Mouse (Mus musculus): ENCODE measurements around the gene Hoxd8. TPM values are rescaled to one million over a fixed set of nuclear protein-coding genes. Genes with fewer than 3 reads are reported as not detected.

Hoxd8 gene
- polyA plus RNA-seq, 1 experiment = 1.1 TPM

DNA sequence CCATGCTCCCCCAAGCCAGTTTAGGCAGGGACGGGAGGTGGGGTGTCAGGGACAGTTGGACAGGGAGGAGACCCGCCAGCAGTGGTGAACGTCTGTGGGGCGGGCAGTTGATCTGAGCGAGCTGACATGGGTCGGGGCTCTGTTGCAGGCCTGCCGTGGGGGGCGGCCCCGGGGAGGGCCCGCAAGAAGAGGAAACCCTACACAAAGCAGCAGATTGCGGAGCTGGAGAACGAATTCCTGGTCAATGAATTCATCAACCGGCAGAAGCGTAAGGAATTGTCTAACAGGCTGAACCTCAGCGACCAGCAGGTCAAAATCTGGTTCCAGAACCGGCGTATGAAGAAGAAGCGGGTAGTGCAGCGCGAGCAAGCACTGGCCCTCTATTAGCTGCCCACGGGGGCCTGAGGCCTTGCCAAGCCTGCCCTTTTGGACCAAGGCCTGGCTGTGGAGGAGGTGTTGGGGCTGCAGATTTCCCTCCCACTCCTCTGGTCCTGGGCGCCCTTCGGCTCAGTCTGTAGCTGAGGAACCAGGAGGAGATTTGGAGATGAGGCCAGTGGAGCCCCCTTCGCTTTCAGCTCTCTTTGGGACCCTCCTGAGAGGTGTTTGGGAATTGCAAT, 28.6 kb upstream of the Hoxd8 start:
- no peak for TF ChIP-seq POLR2A (IDR thresholded peaks at IDR 0.05; ENCODE audit: control insufficient read depth, extremely low read depth, insufficient read depth, low read length, poor library complexity)
- DNase-seq = no peak
- H3K4me3 ChIP-seq (ENCODE audit: control insufficient read depth, insufficient read depth, low read length) = no peak overlapping the region
- peaks cover 40% of the 10 kb centered on the region for H3K27me3 ChIP-seq (ENCODE audit: control insufficient read depth, insufficient read depth, low read length)
- H3K4me1 ChIP-seq (replicated peaks; ENCODE audit: control insufficient read depth, insufficient read depth, low read length) = no peaks in the 10 kb centered on the region
- 19% methylated on average over 24 of the region's 24 CpGs for WGBS
- no peak overlapping the region for H3K27ac ChIP-seq (ENCODE audit: control insufficient read depth, insufficient read depth, low read length)
- no peaks in the 10 kb centered on the region for H3K36me3 ChIP-seq (ENCODE audit: control insufficient read depth, insufficient read depth, low read length)

GRCm38 (mm10) chr2:74676376-74677052, 27.9 kb upstream of the Hoxd8 start:
- Histone ChIP-seq H3K27me3 (ENCODE audit: control insufficient read depth, insufficient read depth, low read length) (peaks cover 40% of the 10 kb centered on the region), H3K36me3 (ENCODE audit: control insufficient read depth, insufficient read depth, low read length) (no peaks in the 10 kb centered on the region), H3K4me1 (replicated peaks; ENCODE audit: control insufficient read depth, insufficient read depth, low read length) (no peaks in the 10 kb centered on the region), H3K4me3 (ENCODE audit: control insufficient read depth, insufficient read depth, low read length) (no peak overlapping the region), H3K27ac (ENCODE audit: control insufficient read depth, insufficient read depth, low read length) (no peak overlapping the region)
- WGBS = 13% methylated on average over 9 of the region's 9 CpGs
- DNase-seq = no peak
- TF ChIP-seq CTCF (IDR thresholded peaks at IDR 0.05; ENCODE audit: borderline replicate concordance, control insufficient read depth, extremely low read depth, insufficient read depth, low read length, poor library complexity) = no peak
- TF ChIP-seq POLR2A (IDR thresholded peaks at IDR 0.05; ENCODE audit: control insufficient read depth, extremely low read depth, insufficient read depth, low read length, poor library complexity) = no peak

GRCm38 (mm10) chr2:74677106-74677505, 27.3 kb upstream of the Hoxd8 start:
- no peak for DNase-seq
- H3K27ac ChIP-seq (ENCODE audit: control insufficient read depth, insufficient read depth, low read length) = no peak overlapping the region
- H3K27me3 ChIP-seq (ENCODE audit: control insufficient read depth, insufficient read depth, low read length) = peaks cover 43% of the 10 kb centered on the region
- no peaks in the 10 kb centered on the region for H3K36me3 ChIP-seq (ENCODE audit: control insufficient read depth, insufficient read depth, low read length)
- no peaks in the 10 kb centered on the region for H3K4me1 ChIP-seq (replicated peaks; ENCODE audit: control insufficient read depth, insufficient read depth, low read length)
- no peak overlapping the region for H3K4me3 ChIP-seq (ENCODE audit: control insufficient read depth, insufficient read depth, low read length)
- WGBS = 55% methylated on average over 2 of the region's 2 CpGs
- TF ChIP-seq POLR2A (IDR thresholded peaks at IDR 0.05; ENCODE audit: control insufficient read depth, extremely low read depth, insufficient read depth, low read length, poor library complexity) (no peak), CTCF (IDR thresholded peaks at IDR 0.05; ENCODE audit: borderline replicate concordance, control insufficient read depth, extremely low read depth, insufficient read depth, low read length, poor library complexity) (no peak)

- no peak for DNase-seq
- Histone ChIP-seq H3K4me1 (replicated peaks; ENCODE audit: control insufficient read depth, insufficient read depth, low read length) (no peaks in the 10 kb centered on the region), H3K4me3 (ENCODE audit: control insufficient read depth, insufficient read depth, low read length) (no peak within 1 kb of the TSS), H3K27me3 (ENCODE audit: control insufficient read depth, insufficient read depth, low read length) (peaks cover 40% of the 10 kb centered on the region), H3K27ac (ENCODE audit: control insufficient read depth, insufficient read depth, low read length) (no peak within 1 kb of the TSS), H3K36me3 (ENCODE audit: control insufficient read depth, insufficient read depth, low read length) (no peaks in the 10 kb centered on the region)
- 7% methylated on average over 15 of the region's 15 CpGs for WGBS
- TF ChIP-seq CTCF (IDR thresholded peaks at IDR 0.05; ENCODE audit: borderline replicate concordance, control insufficient read depth, extremely low read depth, insufficient read depth, low read length, poor library complexity) (no peak), POLR2A (IDR thresholded peaks at IDR 0.05; ENCODE audit: control insufficient read depth, extremely low read depth, insufficient read depth, low read length, poor library complexity) (no peak)
Measured at GRCm38 (mm10) chr2:74678891-74679595, 25.4 kb upstream of the Hoxd8 start, which contains the start of gene Hoxd11. Gene Hoxd11 (plus strand): TSS chr2:74679557.

DNA sequence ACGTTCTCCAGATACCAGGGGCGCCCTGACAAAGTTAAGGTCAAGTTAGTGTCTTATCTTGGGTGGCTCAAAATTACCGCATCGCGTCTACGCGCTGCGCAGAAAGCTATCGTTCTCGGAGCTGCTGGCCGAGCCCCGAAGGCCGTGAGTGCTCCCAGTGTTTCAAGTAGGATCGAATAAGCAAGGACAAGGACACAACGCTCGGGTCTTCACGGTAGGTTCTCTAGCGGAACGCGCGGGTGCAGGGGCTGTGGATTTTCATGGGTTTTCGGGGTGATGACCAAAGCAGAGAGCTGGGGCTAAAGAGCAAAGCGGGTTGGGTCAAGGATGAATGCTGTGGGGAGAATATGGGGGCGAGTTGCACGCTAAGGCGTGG, 24.8 kb upstream of the Hoxd8 start:
- peaks cover 35% of the 10 kb centered on the region for H3K27me3 ChIP-seq (ENCODE audit: control insufficient read depth, insufficient read depth, low read length)
- WGBS = 6% methylated on average over 26 of the region's 26 CpGs
- no peak overlapping the region for H3K27ac ChIP-seq (ENCODE audit: control insufficient read depth, insufficient read depth, low read length)
- H3K4me3 ChIP-seq (ENCODE audit: control insufficient read depth, insufficient read depth, low read length) = no peak overlapping the region
- no peaks in the 10 kb centered on the region for H3K4me1 ChIP-seq (replicated peaks; ENCODE audit: control insufficient read depth, insufficient read depth, low read length)
- no peak for DNase-seq
- no peak for TF ChIP-seq POLR2A (IDR thresholded peaks at IDR 0.05; ENCODE audit: control insufficient read depth, extremely low read depth, insufficient read depth, low read length, poor library complexity)
- TF ChIP-seq CTCF (IDR thresholded peaks at IDR 0.05; ENCODE audit: borderline replicate concordance, control insufficient read depth, extremely low read depth, insufficient read depth, low read length, poor library complexity) = no peak
- no peaks in the 10 kb centered on the region for H3K36me3 ChIP-seq (ENCODE audit: control insufficient read depth, insufficient read depth, low read length)

DNA sequence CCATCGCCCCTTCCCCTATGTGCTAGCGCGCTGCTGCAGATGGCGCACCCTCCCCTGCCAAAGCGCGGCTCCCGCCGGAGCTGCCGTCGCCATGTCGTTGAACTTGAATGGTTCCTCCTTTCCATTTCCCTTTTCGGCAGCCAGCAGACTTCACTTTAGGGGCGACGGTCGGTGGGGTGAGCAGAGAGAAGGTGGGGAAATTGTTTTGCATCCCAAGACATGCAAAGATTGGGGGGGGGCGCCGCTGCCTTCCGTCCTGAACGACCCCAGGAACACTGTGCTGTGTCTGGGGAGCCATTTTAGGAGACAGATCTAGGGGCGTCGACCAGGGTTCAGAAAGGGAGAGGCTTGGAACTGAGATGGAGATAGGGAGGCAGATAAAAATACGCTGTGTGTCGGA, 24.4 kb upstream of the Hoxd8 start:
- Histone ChIP-seq H3K27me3 (ENCODE audit: control insufficient read depth, insufficient read depth, low read length) (peaks cover 35% of the 10 kb centered on the region), H3K4me1 (replicated peaks; ENCODE audit: control insufficient read depth, insufficient read depth, low read length) (no peaks in the 10 kb centered on the region), H3K36me3 (ENCODE audit: control insufficient read depth, insufficient read depth, low read length) (no peaks in the 10 kb centered on the region), H3K4me3 (ENCODE audit: control insufficient read depth, insufficient read depth, low read length) (no peak overlapping the region), H3K27ac (ENCODE audit: control insufficient read depth, insufficient read depth, low read length) (no peak overlapping the region)
- DNase-seq = no peak
- 4% methylated on average over 23 of the region's 23 CpGs for WGBS
- no peak for TF ChIP-seq CTCF (IDR thresholded peaks at IDR 0.05; ENCODE audit: borderline replicate concordance, control insufficient read depth, extremely low read depth, insufficient read depth, low read length, poor library complexity)
- TF ChIP-seq POLR2A (IDR thresholded peaks at IDR 0.05; ENCODE audit: control insufficient read depth, extremely low read depth, insufficient read depth, low read length, poor library complexity) = no peak
